ENCODE assay signal across 11 mouse cellular contexts in the genomic region with DNA sequence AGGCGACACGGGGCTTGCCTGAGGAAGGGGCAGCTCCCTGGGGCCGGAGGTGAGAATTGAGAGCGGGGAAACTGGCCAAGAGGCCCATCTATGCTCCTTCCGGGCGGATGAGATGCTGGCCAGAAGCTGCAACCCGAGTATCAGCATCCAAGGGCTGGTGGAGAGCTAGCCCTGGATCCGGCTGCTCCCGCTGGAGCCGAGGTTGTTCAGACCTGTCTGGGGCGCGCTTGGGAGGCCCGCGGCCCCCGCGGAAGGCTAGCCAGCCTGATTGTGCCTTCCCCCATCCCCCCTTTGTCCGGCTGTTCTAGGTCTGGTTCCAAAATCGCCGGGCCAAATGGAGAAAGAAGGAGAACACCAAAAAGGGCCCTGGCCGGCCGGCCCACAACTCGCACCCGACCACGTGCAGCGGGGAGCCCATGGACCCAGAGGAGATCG. TPM values are rescaled to one million over a fixed set of nuclear protein-coding genes. Genes with fewer than 3 reads are reported as not detected.
DNase-seq lines count a peak whose midpoint lies in the region; ATAC-seq lines count a peak whose summit lies in the region.
"Had no signal": no experiment of that assay in that cellular context is flagged by ENCODE, and none has a peak within 500 bp of the region (broad histone marks: within the 10 kb centered on the region; RNA-seq: fewer than 3 reads in every experiment).

No protein-coding gene starts in this region.

- 1% methylated on average over 26 of the region's 26 CpGs for WGBS in hindbrain, embryonic 16.5 days
- under 1% methylated on average over 26 of the region's 26 CpGs for WGBS in neural tube, embryonic 13.5 days

- peak overlapping the region; percentile 59 for H3K4me2 ChIP-seq in hindbrain, embryonic 16.5 days (ENCODE audit: low read length)
- H3K4me2 ChIP-seq in neural tube, embryonic 13.5 days = peak overlapping the region; percentile 71
- H3K4me2 ChIP-seq: embryonic facial prominence, embryonic 15.5 days had no signal

- peak; percentile 77 for DNase-seq in cerebellum, adult 11-12 months
- no peak for DNase-seq in cerebellum, adult 11 months
- peak; percentile 30 to 54 for DNase-seq in kidney, postnatal 4 days
- no peak for DNase-seq in kidney, postnatal 25 days
- DNase-seq in lung, postnatal 10 days = no peak
- no peak for DNase-seq in adrenal gland, postnatal 14 days
- DNase-seq: gastrocnemius, postnatal 14 days had no signal

- no peaks in the 10 kb centered on the region for H3K9me3 ChIP-seq in hindbrain, embryonic 16.5 days (ENCODE audit: control insufficient read depth, low read length)
- H3K9me3 ChIP-seq in neural tube, embryonic 13.5 days = no peaks in the 10 kb centered on the region
- H3K9me3 ChIP-seq: embryonic facial prominence, embryonic 15.5 days had no signal

- ATAC-seq in hindbrain, embryonic 16.5 days = no peak
- ATAC-seq in neural tube, embryonic 13.5 days (ENCODE audit: low read depth) = no peak

- H3K27me3 ChIP-seq in hindbrain, embryonic 16.5 days (replicated peaks; ENCODE audit: control insufficient read depth, insufficient read depth, low read length) = peaks cover 17% of the 10 kb centered on the region
- peaks cover 85% of the 10 kb centered on the region for H3K27me3 ChIP-seq in neural tube, embryonic 13.5 days

- H3K4me3 ChIP-seq in hindbrain, embryonic 16.5 days (ENCODE audit: low read length) = peak overlapping the region; percentile 52
- peak overlapping the region; percentile 63 for H3K4me3 ChIP-seq in neural tube, embryonic 13.5 days

- H3K27ac ChIP-seq in hindbrain, embryonic 16.5 days (ENCODE audit: low read depth, low read length) = peak overlapping the region; percentile 62
- peak overlapping the region; percentile 97 for H3K27ac ChIP-seq in neural tube, embryonic 13.5 days (replicated peaks)
- H3K27ac ChIP-seq: embryonic facial prominence, embryonic 15.5 days had no signal

- H3K9ac ChIP-seq in hindbrain, embryonic 16.5 days (ENCODE audit: low read depth, low read length) = peak overlapping the region; percentile 57
- peak overlapping the region; percentile 90 for H3K9ac ChIP-seq in neural tube, embryonic 13.5 days
- H3K9ac ChIP-seq: embryonic facial prominence, embryonic 15.5 days had no signal

- no peaks in the 10 kb centered on the region for H3K36me3 ChIP-seq in hindbrain, embryonic 16.5 days (ENCODE audit: control insufficient read depth, insufficient read depth, low read length)
- no peaks in the 10 kb centered on the region for H3K36me3 ChIP-seq in neural tube, embryonic 13.5 days
- H3K36me3 ChIP-seq: embryonic facial prominence, embryonic 15.5 days had no signal

- peaks cover 4% of the 10 kb centered on the region for H3K4me1 ChIP-seq in hindbrain, embryonic 16.5 days (ENCODE audit: control insufficient read depth, insufficient read depth, low read depth, low read length)
- peaks cover 72% of the 10 kb centered on the region for H3K4me1 ChIP-seq in neural tube, embryonic 13.5 days (replicated peaks)

RNA-seq across cellular contexts. Expression of gene Uncx, which starts 3.1 kb away (rescaled TPM):
- 24.9 and 26.7 TPM in 2 replicates for polyA plus RNA-seq in hindbrain, embryonic 16.5 days (2015; fragmentation: Nextera tagmentation; extraction: Ambion mirVana)
- 43.3 and 46.4 TPM in 2 replicates for polyA plus RNA-seq in neural tube, embryonic 13.5 days (2015; fragmentation: Nextera tagmentation; extraction: Ambion mirVana)
- 0.15 TPM in 1 of 2 replicates, not detected in the other for total RNA-seq in adrenal gland, postnatal 14 days (2021)
- total RNA-seq: gastrocnemius, postnatal 14 days had no signal
- polyA plus RNA-seq: spleen, adult 2 months had no signal

Comparison
In these comparisons a context has a peak if more than half of its experiments do, and no peak if none do; other contexts are left out.
1. DNase-seq: peak in cerebellum, adult 11-12 months (single experiment) and kidney, postnatal 4 days (2 of 2); none in cerebellum, adult 11 months (single experiment), kidney, postnatal 25 days (0 of 2), lung, postnatal 10 days (single experiment) and adrenal gland, postnatal 14 days (single experiment).